Mouse (Mus musculus) neural tube, embryonic 11.5 days (tissue): ENCODE data around the gene Rad23a. TPM values are rescaled to one million over a fixed set of nuclear protein-coding genes. Genes with fewer than 3 reads are reported as not detected.

Experiments
- ATAC-seq: fragments of 200-750 bp; cut with Nextera tagmentation; 2 replicates; pipeline ENCODE4 v1.8.0; 2017; ENCODE audit warnings: moderate number of reproducible peaks, mild to moderate bottlenecking, moderate TSS enrichment, moderate library complexity; ENCODE audit not compliant: insufficient read depth, low FRiP score, low TSS enrichment
- DNase-seq: peaks from one replicate; pipeline ENCODE4 v3.0.0-alpha.2; 2015; ENCODE audit warnings: low spot score
- H3K27ac ChIP-seq: fragments of 300-500 bp; sonication (generic); 2 replicates; pipeline ENCODE4 v1.5.1; 2014; ENCODE audit warnings: low read depth, mild to moderate bottlenecking, low read length
- H3K27me3 ChIP-seq: fragments of 300-500 bp; sonication (generic); 2 replicates; pipeline ENCODE4 v1.6.1; 2014; ENCODE audit warnings: mild to moderate bottlenecking, low read length, mixed read lengths; ENCODE audit not compliant: control insufficient read depth, insufficient read depth
- H3K36me3 ChIP-seq: fragments of 300-500 bp; sonication (generic); 2 replicates; pipeline ENCODE4 v1.6.1; 2014; ENCODE audit warnings: mild to moderate bottlenecking, low read length, moderate library complexity, mixed read lengths; ENCODE audit not compliant: control insufficient read depth, insufficient read depth
- H3K4me1 ChIP-seq: fragments of 300-500 bp; sonication (generic); 2 replicates; pipeline ENCODE4 v1.6.1; 2014; ENCODE audit warnings: low read length, mixed read lengths; ENCODE audit not compliant: control insufficient read depth, insufficient read depth
- H3K4me2 ChIP-seq: fragments of 300-500 bp; sonication (generic); 2 replicates; pipeline ENCODE4 v1.6.1; 2014; ENCODE audit warnings: low read depth, mild to moderate bottlenecking, moderate library complexity
- H3K4me3 ChIP-seq: fragments of 300-500 bp; sonication (generic); 2 replicates; pipeline ENCODE4 v1.5.1; 2014; ENCODE audit warnings: low read depth, low read length
- H3K9ac ChIP-seq: fragments of 300-500 bp; sonication (generic); 2 replicates; pipeline ENCODE4 v1.6.1; 2014; ENCODE audit warnings: mild to moderate bottlenecking, low read length
- H3K9me3 ChIP-seq: fragments of 300-500 bp; sonication (generic); 2 replicates; pipeline ENCODE4 v1.6.1; 2016; ENCODE audit warnings: low read length; ENCODE audit not compliant: control insufficient read depth
- WGBS: fragments of 180-500 bp; shearing (Covaris S2); extraction: QIAGEN DNeasy Blood & Tissue Kit; methylation state at CpG from one replicate; pipeline ENCODE4 v1.1.7; 2014; 5-methylcytosine and 5-hydroxymethylcytosine counted together
- polyA plus RNA-seq: library from polyadenylated mRNA; unstranded; fragments of >200 nt; fragmentation: Nextera tagmentation; extraction: Ambion mirVana; gene quantifications from 2 replicates; pipeline ENCODE4 v1.2.1, GENCODE M21; 2014

The Rad23a gene
- polyA plus RNA-seq, 1 experiment from 2014 or later: 101 TPM

GRCm38 (mm10) chr8:84811303-84811702 is 29.2 kb downstream of the Rad23a start:
- H3K9me3 ChIP-seq: no peaks in the 10 kb centered on the region
- ATAC-seq (no peak), DNase-seq (no peak)
- H3K4me3 ChIP-seq: 0 out of 2 replicates have a peak overlapping the region, but pooled peaks have one; percentile 19
- H3K4me1 ChIP-seq: peaks cover 9% of the 10 kb centered on the region; the same call in 1 of the 2 replicates
- no peak overlapping the region for H3K9ac ChIP-seq
- H3K4me2 ChIP-seq: peak overlapping the region; percentile 38
- H3K36me3 ChIP-seq: no peaks in the 10 kb centered on the region
- H3K27me3 ChIP-seq: peaks cover 46% of the 10 kb centered on the region
- H3K27ac ChIP-seq: no peak overlapping the region
- WGBS: 19% methylated on average over 10 of the region's 10 CpGs

GRCm38 (mm10) chr8:84810896-84811295 is 29.6 kb downstream of the Rad23a start:
- Histone ChIP-seq H3K4me3 (peak overlapping the region; percentile 19; the same call in 1 of the 2 replicates), H3K4me1 (peaks cover 9% of the 10 kb centered on the region; the same call in 1 of the 2 replicates), H3K4me2 (peak overlapping the region; percentile 38), H3K9me3 (peaks cover 4% of the 10 kb centered on the region; the same call in 1 of the 2 replicates), H3K27ac (no peak overlapping the region), H3K9ac (no peak overlapping the region), H3K27me3 (peaks cover 50% of the 10 kb centered on the region), H3K36me3 (no peaks in the 10 kb centered on the region)
- DNase-seq (peak; percentile 94), ATAC-seq (peak; percentile 84)
- WGBS: under 1% methylated on average over 32 of the region's 32 CpGs

GRCm38 (mm10) chr8:84809941-84810280 is 30.6 kb downstream of the Rad23a start:
- peaks cover 6% of the 10 kb centered on the region; the same call in 1 of the 2 replicates for H3K4me1 ChIP-seq
- peaks cover 58% of the 10 kb centered on the region for H3K27me3 ChIP-seq
- no peak for ATAC-seq
- H3K4me2 ChIP-seq: no peak overlapping the region
- no peak overlapping the region for H3K4me3 ChIP-seq
- H3K9ac ChIP-seq: no peak overlapping the region
- H3K9me3 ChIP-seq: peaks cover 4% of the 10 kb centered on the region; the same call in 1 of the 2 replicates
- DNase-seq: no peak
- H3K27ac ChIP-seq: no peak overlapping the region
- 74% methylated on average over 5 of the region's 5 CpGs for WGBS
- H3K36me3 ChIP-seq: no peaks in the 10 kb centered on the region

GRCm38 (mm10) chr8:84809109-84809940 is 31.1 kb downstream of the Rad23a start:
- DNase-seq: no peak
- H3K27ac ChIP-seq: no peak overlapping the region
- H3K9me3 ChIP-seq: peaks cover 4% of the 10 kb centered on the region; the same call in 1 of the 2 replicates
- WGBS: 61% methylated on average over 12 of the region's 12 CpGs
- no peak overlapping the region for H3K9ac ChIP-seq
- H3K4me2 ChIP-seq: no peak overlapping the region
- no peak overlapping the region for H3K4me3 ChIP-seq
- no peaks in the 10 kb centered on the region for H3K36me3 ChIP-seq
- peaks cover 4% of the 10 kb centered on the region; the same call in 1 of the 2 replicates for H3K4me1 ChIP-seq
- H3K27me3 ChIP-seq: peaks cover 61% of the 10 kb centered on the region
- no peak for ATAC-seq

GRCm38 (mm10) chr8:84806031-84806430 is 34.4 kb downstream of the Rad23a start:
- Histone ChIP-seq H3K27ac (no peak overlapping the region), H3K36me3 (no peaks in the 10 kb centered on the region), H3K9me3 (peaks cover 4% of the 10 kb centered on the region; the same call in 1 of the 2 replicates), H3K9ac (no peak overlapping the region), H3K4me3 (no peak overlapping the region), H3K4me2 (no peak overlapping the region), H3K4me1 (no peaks in the 10 kb centered on the region), H3K27me3 (peaks cover 75% of the 10 kb centered on the region)
- WGBS: 96% methylated on average over 5 of the region's 5 CpGs
- ATAC-seq (no peak), DNase-seq (no peak)

GRCm38 (mm10) chr8:84799999-84800831 is 40.2 kb downstream of the Rad23a start, which contains the start of gene Nfix:
Gene Nfix (minus strand): TSS chr8:84800344.
- Histone ChIP-seq H3K4me1 (no peaks in the 10 kb centered on the region), H3K9ac (peak within 1 kb of the TSS; percentile 76), H3K36me3 (no peaks in the 10 kb centered on the region), H3K4me2 (peak within 1 kb of the TSS; percentile 94), H3K27ac (no peak within 1 kb of the TSS), H3K27me3 (peaks cover 97% of the 10 kb centered on the region), H3K9me3 (no peaks in the 10 kb centered on the region), H3K4me3 (peak within 1 kb of the TSS; percentile 75)
- 2% methylated on average over 61 of the region's 125 CpGs for WGBS
- ATAC-seq: peak; percentile 51; the same call in 1 of the 2 replicates
- DNase-seq: no peak

- WGBS: under 1% methylated on average over 52 of the region's 108 CpGs
- DNase-seq (no peak), ATAC-seq (0 out of 2 replicates have a peak, but pooled peaks have one; percentile 7)
- peak overlapping the region; percentile 94 for H3K4me2 ChIP-seq
- H3K4me1 ChIP-seq: no peaks in the 10 kb centered on the region
- H3K4me3 ChIP-seq: peak overlapping the region; percentile 75
- peak overlapping the region; percentile 76 for H3K9ac ChIP-seq
- no peaks in the 10 kb centered on the region for H3K36me3 ChIP-seq
- no peaks in the 10 kb centered on the region for H3K9me3 ChIP-seq
- no peak overlapping the region for H3K27ac ChIP-seq
- peaks cover 97% of the 10 kb centered on the region for H3K27me3 ChIP-seq
Observed at GRCm38 (mm10) chr8:84799136-84799931, 41.1 kb downstream of the Rad23a start.
